Mouse (Mus musculus) 3T3-L1 (cell line): Measurements from ENCODE around the gene Eomes.

Experiments used
- DNase-seq: peaks from one replicate; pipeline ENCODE4 v3.0.0-alpha.2; 2015; ENCODE audit warnings: low read depth, low spot score

Eomes gene

GRCm38 (mm10) chr9:118477961-118478360 lies at the start of gene Eomes:
Gene Eomes (plus strand): TSS chr9:118478212.
- no peak for DNase-seq

- DNase-seq = no peak
Observed at GRCm38 (mm10) chr9:118444809-118445208, 33.2 kb upstream of the Eomes start.

- no peak for DNase-seq
Observed at GRCm38 (mm10) chr9:118449336-118449735, 28.7 kb upstream of the Eomes start.

GRCm38 (mm10) chr9:118453427-118453826 lies 24.6 kb upstream of the Eomes start:
- DNase-seq = no peak

GRCm38 (mm10) chr9:118455188-118455845 lies 22.7 kb upstream of the Eomes start:
- DNase-seq = no peak

GRCm38 (mm10) chr9:118456405-118456804 lies 21.6 kb upstream of the Eomes start:
- DNase-seq = no peak

- DNase-seq = no peak
Observed at GRCm38 (mm10) chr9:118458039-118458438, 20.0 kb upstream of the Eomes start.

GRCm38 (mm10) chr9:118464031-118464430 lies 14.0 kb upstream of the Eomes start:
- no peak for DNase-seq

- no peak for DNase-seq
Observed at GRCm38 (mm10) chr9:118468301-118468700, 9.7 kb upstream of the Eomes start.

GRCm38 (mm10) chr9:118469272-118469671 lies 8.7 kb upstream of the Eomes start:
- no peak for DNase-seq

GRCm38 (mm10) chr9:118471296-118471695 lies 6.7 kb upstream of the Eomes start:
- no peak for DNase-seq

GRCm38 (mm10) chr9:118476211-118476765 lies 1.7 kb upstream of the Eomes start:
- DNase-seq = no peak

GRCm38 (mm10) chr9:118476766-118477271 lies 1.2 kb upstream of the Eomes start:
- DNase-seq = no peak

- no peak for DNase-seq
Observed at GRCm38 (mm10) chr9:118477281-118477931, 606 bp upstream of the Eomes start.

- no peak for DNase-seq
Observed at GRCm38 (mm10) chr9:118478458-118478838, 436 bp downstream of the Eomes start.

GRCm38 (mm10) chr9:118478839-118479507 lies 961 bp downstream of the Eomes start:
- DNase-seq = no peak

- DNase-seq = no peak
Observed at GRCm38 (mm10) chr9:118479508-118480291, 1.7 kb downstream of the Eomes start.

GRCm38 (mm10) chr9:118480292-118480690 lies 2.3 kb downstream of the Eomes start:
- no peak for DNase-seq

GRCm38 (mm10) chr9:118482210-118482609 lies 4.2 kb downstream of the Eomes start:
- DNase-seq = peak; percentile 34

- DNase-seq = no peak
Observed at GRCm38 (mm10) chr9:118486361-118487095, 8.5 kb downstream of the Eomes start.

- no peak for DNase-seq
Observed at GRCm38 (mm10) chr9:118487096-118487395, 9.0 kb downstream of the Eomes start.
